Mouse (Mus musculus) frontal cortex, adult (tissue): ENCODE measurements around the gene Nfyc.

Source experiments
- ATAC-seq: cut with Nextera tagmentation; 2 replicates; pipeline ENCODE4 v1.9.2; 2017; ENCODE audit warnings: mild to moderate bottlenecking, moderate library complexity, mixed read lengths; ENCODE audit not compliant: low TSS enrichment

The Nfyc gene

DNA sequence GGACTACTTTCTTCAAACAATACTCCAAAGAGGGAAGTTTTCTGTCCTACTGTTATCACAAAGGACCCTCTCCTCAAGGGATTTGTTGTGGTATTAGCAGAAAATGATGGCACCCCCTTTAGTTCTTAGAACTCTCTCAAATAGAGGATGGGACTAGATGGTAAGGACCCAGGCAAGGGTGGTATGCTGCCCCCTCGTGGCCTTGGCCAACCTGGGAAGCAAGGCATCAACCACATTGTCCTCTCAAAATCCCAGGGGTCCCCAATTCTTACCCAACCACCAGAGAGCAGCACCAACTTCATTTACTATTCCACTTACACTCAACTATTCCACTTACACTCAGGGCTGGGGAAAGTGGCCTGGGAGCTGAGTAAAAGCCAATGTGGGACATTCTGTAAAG, 76.1 kb downstream of the Nfyc start:
- ATAC-seq = 0 out of 2 replicates have a peak, but pooled peaks have one; percentile 69

DNA sequence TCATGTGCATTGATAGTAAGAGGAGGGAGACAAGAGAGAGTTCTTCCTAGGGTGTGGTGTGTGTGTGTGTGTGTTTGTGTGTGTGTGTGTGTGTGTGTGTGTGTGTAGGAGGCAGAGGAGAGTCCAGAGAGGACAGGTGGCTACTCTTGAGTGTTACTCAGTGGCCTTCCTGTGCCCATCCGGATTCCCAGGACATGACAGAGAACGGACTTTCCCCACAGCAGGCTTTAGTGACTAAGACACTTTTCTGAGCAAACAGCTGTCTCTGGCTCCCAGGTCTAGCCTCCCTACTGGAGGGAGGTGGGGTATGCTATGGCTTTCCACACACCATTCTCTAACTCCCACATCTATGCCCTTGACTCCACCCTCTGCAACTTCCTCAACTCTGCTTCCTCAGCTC, 81.8 kb downstream of the Nfyc start:
- no peak for ATAC-seq

DNA sequence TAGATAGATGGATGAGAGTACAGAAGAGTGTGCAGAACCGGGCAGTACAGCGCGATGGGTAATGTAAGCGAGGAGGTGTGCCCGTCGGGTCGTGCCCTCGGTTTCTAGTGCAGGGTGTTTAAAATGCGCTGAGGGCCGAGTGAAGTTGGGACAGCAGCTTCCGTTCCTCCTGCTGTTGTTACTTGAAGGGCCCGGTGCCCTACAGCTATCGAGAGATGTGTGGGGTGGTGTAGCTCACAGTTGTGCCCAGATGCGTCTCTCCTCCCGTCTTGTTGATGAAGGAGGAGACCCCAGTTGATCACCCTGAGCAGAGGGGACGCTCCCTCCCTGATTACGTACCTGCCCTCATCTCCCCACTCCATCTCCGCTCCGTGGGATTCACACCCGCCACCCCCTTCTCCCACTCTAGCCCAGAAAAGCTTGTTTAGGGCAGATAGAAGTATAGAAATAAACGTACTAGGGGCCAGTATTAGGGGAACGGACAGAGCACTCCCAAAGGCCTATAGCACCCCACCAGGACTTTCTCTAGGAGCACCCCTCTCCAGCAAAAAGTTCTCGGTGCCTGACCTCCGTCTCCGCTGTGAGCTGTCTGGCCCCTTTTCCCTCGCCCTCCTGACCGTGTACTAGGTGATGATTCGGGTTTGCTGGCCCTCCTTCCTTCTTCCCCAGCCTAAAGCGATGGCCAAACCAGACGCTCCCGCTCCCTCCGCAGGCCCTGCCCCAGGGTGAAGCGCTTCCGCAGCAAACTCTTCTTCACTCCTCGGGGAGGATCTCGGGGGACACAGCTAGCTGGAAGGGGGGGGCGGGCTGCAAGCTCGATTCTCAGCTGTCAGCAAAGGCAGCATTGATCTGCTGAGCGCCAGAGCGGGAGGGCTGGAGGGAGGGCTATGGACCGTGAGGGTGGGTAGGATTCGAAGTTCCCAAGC, 83.2 kb downstream of the Nfyc start, which contains the start of gene Kcnq4:
Kcnq4 (minus strand) TSS at position 672 of the 926 bp plus-strand sequence.
- no peak for ATAC-seq

DNA sequence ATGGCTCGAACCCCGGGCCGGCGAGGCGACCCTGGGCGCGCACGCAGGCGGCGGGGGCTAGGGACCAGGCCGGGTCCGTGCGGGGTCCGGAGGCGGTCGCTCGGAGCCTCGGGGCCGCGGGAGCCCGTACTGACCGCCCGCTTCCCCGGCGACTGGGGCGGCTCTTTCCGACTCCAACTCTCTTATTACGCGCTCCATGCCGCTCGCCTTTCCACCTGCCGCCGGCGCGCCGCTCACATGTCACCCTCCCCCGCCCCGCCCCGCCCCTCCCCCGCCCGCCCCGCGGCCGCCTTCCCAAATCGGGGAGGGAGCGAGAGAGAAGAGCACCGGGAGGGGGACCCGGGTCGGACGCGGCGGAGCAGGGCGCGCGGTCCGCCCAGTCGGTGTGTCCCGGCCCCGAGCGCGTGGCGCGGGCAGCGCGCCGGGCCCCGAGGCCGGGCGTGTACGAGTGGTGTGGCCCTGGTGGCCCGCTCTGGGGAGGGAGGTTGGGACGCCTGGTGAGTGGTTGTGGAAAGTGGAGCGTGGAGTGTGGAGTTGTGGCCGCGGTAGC, 84.1 kb downstream of the Nfyc start:
- ATAC-seq = no peak

DNA sequence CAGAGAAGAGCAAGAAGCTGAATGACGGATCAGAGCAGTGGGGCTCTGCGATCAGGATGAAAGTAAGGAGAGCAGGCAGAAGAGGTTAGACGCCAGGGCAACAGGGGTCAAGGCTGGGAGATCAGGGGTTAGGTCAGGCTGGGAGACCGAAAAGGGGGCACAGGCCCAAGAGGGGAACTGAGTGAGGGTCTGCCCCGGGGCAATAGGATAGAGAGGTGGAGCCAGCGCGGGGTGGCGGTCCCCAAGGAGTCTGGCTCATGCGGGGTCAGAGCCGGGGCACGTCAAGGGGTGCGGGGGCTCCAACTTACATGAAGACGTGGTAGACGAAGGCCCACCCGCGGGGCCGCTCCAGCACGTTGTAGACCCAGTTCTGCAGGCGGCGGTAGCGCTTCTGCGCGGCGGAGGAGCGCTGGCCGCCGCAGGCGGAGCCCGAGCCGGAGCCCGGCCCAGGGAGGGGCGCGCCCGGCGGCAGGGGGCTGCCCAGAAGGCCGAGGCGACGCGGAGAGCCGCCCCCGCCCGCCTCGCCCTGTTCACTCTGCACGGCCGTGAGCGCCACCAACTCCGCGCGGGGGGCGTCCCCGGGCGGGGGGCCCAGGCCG, 84.7 kb downstream of the Nfyc start:
- ATAC-seq = peak; percentile 38; the same call in 1 of the 2 replicates

DNA sequence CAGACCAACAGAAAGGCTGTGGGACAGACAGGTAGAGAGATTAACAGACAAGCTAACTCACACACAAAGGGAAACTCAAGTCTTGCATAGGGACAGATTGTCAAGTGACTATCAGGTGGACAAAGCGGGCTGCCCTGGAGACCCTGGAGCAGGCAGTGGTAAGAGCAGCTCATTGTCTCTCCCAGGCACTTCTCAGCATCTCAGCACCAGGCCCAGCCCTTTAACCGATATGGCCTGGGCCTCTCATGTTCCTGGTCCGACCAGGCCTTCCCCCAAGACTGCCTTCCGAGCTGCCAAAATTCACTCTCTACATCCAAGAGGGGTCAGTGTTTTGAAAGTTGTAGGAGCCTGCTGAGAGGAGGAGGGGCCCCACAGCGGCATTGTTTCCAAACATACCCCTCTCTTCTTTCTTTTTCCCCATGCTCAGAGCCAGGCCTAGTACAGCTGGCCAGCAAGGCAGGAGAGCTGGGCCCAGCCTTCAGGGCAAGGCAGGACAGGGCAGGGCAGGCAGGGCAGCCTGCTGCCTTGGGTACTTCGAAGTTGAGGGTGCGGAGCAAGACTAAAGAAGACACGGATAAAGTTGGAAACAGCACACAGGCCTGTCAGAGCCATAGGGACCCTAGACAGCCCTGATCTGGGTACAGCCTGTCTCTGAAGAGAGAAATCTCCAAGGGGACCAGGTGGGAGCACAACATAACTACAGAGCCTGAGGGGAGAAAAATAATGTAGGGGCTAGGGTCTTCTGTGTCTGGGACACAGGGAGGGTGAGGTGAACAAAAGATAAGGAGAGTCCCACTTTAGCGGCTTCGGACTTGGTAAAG, 85.4 kb downstream of the Nfyc start:
- no peak for ATAC-seq

DNA sequence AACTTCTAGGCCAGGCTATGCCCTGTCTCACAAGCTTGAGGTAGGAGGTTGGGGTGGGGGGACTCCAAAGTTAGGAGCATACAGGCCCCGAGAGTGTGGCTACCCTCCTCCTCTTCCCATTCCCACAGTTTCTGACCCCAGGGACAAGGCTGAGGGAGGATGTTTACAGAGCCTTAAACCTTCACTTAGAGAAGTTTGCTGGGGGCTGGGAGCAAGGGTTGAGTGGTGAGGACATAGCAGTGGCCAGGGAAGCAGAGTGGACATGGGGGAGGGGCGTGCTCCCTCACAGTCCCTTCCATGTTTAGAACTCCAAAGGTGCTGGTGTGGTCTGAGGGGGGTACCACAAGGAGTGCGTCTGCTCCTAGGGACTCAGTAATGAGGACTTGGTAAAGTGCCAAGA, 87.7 kb downstream of the Nfyc start:
- ATAC-seq = no peak

DNA sequence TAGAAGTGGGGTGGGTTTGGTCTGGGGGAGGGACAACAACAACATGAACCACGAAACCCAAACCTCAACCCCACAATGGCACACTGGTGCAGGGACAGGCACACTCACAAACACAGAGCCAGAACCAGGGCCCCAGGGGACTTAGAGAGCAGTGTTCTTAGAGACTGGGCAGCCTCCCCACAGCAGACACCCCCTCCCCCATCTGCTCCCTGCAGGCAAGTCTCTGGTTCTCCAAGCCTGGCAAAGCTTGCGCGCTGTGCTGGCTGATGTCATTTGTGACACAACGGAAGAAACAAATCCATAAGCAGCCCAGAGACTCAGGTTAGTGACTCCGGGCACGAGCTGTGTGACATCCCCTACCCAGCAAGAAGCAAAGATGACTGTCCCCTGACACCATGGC, 90.1 kb downstream of the Nfyc start:
- no peak for ATAC-seq

DNA sequence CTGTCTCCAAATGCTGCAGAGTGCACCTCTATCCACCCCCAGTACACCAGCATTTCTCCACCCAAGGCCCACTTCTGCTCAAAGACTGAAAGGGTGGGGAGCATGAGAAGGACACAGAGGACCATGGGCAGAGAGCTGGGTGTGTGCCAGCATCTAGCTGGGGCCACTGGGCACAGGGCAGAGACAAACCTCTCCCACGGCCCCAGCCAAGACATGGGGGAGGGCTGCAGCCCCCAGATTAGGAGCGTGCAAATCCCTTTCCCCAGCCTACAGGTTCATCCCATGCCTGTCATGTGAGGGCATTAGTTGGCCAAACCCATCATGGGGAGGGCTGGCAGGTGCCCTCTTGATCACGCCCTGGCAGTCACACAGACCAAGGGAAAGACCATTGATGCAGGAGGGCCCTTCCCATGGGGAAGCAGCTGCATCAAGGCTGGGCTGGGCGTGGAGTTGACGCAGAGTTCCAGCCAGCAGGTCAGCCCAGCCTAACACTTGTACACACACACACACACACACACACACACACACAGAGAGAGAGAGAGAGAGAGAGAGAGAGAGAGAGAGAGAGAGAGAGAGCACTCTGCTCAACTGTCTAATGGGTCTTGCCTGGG, 97.3 kb downstream of the Nfyc start:
- ATAC-seq = no peak

DNA sequence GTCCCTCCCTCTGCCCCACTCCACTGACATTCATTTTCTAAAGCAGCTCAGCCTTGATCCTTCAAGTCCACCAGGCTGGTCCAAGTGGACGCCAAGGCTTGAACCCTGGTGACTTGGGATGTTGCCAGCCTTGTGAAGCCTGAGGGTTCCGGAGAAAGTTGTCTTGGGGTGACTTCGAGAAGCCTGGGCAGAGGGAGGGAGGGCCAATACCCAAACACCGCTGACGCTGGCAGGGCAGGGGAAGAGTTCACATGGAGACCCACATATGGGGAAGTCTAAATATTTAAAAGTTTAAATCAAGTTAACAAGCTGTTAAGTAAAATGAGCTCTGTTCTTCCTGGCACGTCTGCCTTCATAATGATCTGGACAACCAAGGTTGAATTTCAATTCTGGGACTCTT, 98.6 kb downstream of the Nfyc start:
- no peak for ATAC-seq

DNA sequence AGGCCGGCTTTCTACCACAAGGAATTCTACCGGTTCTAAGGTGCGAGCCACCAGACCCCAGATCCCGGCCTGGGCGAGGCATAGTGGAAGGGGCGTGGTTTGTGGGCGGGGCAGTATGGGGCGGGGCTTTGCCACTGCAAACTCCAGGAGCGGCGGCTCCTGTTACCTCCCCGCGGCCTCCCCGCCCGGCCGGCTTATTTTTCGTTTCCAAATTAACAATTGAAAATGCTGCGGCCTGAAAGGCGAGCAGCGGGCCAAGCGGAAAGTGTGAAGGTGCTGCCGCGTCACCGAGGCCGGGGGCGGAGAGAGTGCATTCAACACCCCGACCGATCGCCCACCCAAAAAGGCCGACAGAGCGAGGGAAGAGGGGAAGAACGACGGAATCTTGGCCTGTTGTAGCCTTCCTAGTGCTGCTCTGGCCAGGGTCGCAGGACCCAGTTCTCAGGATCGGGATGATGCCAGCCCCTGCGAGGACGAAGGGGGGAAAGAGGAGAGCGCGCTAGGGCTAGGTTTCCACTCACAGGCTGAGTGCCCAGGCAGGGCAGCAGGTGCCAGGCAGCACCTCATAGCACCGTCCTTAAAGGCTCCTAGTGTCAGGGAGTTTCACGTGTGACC, 100.2 kb downstream of the Nfyc start:
- peak; percentile 47 for ATAC-seq

DNA sequence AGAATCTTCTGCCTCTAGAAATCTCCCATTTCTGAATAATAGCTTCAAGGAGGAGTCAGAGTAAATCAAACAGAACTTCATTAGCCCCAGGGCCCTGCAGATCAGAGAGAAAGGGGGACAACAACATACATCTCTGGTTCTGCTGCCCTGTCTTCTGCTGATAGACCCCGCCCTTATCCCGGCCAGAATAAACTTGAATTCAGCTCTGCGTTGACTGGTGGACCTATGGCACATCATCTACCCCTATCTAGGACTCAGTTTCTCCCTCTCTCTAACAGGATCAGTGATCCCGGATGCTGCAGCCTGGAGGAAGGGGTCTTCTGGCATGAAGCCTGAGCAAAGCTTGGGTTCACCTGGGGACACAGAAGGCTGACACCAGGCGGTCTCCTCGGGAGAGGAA, 100.8 kb downstream of the Nfyc start:
- ATAC-seq = 0 out of 2 replicates have a peak, but pooled peaks have one; percentile 1

DNA sequence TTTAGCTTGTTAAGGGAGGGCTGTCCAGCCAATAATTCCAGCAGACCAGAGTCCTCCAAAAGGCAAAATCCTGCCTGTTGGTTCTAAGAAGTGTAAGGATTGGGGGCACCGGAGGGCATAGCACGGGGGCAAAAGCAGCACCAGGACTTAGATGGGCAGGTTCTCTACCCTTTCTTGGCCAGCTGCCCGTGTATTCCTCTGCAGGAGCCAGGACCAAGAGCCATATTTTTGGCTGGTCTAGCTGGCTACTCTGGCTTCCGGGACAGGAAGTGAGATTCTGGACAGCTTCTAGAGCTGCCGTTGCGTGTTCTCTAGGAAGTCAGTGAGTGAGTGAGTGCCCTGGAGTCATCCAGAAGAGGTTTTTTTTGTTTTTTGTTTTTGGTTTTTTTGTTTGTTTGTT, 101.2 kb downstream of the Nfyc start:
- no peak for ATAC-seq

DNA sequence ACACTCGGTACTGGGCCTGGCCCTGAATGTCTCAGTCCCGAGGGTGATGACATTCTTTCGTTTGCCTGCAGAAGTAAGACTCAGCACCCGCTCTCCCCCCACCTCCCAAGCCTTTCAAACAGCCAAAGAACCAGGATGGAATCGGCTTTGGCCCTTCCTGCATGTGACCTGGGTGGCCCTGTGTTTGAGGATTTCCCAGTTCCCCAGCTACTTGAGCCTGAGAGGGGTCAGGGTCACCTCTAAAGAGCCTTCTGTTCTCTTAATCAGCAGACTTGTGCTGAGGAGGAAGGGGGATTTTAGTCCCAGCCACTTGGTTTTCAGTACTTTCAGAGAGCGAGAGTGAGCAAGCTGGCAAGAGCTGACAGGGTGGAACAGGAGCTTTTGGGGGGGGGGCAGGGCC, 101.9 kb downstream of the Nfyc start:
- ATAC-seq = no peak

DNA sequence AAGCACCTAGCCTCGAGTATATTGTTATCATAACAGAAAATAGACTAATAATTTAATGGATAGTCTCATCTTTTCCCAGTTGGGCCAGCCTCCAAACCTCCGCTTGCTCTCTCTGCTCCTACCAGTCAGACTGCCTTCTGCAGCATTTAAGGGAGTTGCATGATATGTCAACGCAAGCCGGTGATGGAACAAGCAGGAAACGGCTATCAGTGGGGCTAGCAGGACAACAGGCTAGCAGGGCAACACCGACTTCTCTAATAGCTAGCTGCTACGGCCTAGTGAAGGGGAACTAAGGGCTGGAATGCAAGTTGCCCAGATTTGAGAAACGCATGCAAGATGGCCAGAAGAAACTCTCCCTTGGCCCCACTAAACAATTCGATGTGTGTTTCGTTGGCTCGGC, 103.5 kb downstream of the Nfyc start:
- ATAC-seq = no peak

DNA sequence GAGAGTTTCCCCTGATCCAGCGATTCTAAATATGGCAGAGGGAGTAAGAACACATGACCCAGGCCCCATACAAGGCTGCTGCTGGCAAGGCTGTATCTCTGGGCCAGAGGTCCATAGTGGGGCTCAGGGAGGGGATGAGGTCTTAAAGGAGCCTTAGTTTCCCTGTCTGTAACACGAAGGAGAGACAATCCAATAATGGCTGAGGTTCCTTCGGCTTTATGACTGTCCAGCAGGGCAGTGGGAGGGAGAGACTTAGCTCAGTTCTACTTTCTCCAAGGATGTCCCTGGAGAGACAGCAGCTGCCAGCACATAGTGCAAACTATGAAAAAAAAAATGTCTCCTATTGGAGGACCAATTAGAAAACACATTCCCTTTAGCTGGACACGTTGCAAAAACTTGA, 105.2 kb downstream of the Nfyc start:
- peak; percentile 33 for ATAC-seq

DNA sequence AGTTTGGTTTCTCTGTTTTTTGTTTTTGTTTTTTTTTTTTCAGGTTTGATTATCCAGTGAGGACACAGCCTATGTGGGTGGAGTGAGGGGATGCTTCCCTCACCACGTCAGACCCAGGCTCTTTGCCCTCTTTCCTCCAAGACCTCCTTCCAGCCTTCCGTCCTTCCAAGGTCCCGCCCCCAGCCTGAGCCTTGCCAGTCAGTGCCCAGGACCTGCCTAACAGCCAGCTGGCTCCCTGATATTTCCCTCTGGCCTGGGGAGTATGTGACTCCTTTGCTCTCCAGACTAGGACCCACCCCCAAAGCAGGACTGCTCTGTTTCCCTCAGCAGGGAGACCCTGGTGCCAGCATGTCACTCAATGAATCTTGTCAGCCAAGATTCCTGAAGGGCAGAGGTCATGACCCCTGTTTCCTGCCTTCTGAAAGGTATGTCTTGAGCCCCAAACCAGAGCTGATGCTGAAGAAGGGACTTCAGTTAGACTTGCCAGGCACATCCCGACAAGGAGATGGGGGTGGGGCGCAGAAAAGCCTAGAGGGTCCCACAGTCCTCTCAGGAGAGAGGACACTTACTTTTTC, 105.8 kb downstream of the Nfyc start:
- no peak for ATAC-seq

DNA sequence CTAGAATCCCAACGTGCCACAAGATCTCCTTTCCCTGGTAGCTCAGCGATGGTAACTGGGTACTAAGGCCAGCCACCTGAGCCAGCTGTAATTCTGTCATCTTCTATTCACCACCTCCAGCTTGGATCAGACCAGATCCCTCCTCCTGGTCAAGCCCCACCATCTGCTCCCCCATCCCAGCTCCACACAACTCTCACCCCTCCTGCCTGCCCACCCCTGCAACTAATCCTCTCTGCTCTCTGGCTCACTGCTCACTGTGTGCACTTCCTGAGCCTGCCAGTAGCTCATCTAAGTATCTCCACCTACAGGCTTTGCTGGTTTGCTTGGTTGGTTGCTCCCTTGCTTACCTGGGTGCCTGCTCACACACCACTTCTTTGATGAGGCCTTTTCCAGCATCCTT, 109.8 kb downstream of the Nfyc start:
- no peak for ATAC-seq

DNA sequence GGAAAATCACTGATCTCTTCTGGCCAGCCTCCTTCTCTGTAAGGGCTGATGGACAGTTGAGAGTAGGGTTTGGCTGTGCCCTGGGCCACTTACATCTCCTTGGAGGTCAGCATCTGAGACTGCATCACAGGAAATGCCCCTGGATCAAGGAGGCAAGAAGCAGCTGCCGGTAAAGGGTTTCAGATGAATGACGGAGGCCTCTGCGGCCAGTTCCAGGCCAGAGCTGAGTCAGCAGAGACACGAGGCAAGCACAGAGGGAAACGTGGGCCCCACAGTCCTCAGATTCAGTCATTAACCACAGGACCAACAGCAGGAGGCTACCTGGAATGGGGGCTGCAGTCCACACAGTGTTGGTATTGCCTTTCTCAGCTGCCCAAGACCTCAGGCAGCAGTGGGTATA, 112.2 kb downstream of the Nfyc start:
- ATAC-seq = no peak

DNA sequence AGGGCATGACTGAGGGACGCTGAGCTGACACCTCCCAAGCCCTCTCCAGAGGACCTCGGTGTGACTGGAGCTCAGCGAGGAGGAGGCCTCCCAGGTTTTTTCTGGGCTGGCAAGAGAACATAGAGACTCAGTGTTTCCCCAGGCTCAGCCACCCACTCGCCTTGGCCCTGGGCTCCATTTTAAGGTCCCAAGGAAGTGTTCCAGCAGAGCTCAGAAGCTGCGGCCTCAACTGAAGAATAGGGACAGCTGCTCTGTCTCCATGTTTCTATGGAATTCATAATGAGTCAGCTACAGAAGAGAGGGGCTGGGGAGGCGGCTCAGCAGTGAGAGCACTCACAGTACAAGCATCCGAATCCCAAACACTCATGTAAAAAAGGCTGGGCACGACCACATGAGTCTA, 113.8 kb downstream of the Nfyc start:
- peak; percentile 64 for ATAC-seq

DNA sequence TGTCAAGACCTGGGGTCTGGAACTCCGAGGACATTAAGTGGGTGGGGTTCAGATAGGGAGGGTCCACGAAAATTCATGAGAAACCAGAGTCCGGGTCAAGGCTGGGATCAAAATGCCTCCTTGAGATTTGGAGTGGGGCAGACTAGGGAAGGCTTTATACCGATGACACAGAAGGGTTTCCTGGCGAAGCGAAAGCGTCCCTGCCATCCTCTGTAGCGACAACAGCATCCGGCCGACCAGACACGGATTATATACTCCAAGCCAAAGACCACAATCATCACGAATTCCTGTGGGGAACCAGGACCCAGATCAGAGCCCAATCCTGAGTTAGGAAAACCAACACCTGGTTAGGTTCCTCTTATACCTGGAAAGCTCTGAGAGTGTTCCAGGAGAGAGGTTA, 114.6 kb downstream of the Nfyc start:
- ATAC-seq = no peak
